Mouse (Mus musculus) adrenal gland, adult (tissue): ENCODE results near the gene Ppp1r3d.
A peak's percentile ranks its signal among the peaks of the same experiment; 100 is the strongest.

Experiments
- DNase-seq, 2 experiments: peaks; one replicate each; pipeline ENCODE4 v3.0.0; 2022 to 2023; ENCODE audit warnings: low spot score in 1 of 2; ENCODE audit not compliant: inconsistent age in 2 of 2

The Ppp1r3d gene

GRCm38 (mm10) chr2:178415150-178415448 is 827 bp upstream of the Ppp1r3d start:
- no peak for DNase-seq

GRCm38 (mm10) chr2:178413481-178414260 is 601 bp downstream of the Ppp1r3d start:
- DNase-seq, result peak; percentile 23 to 55

- DNase-seq, result no peak
Observed at GRCm38 (mm10) chr2:178413081-178413480, 1.2 kb downstream of the Ppp1r3d start.

GRCm38 (mm10) chr2:178412598-178412997 is 1.7 kb downstream of the Ppp1r3d start:
- peak in 1 of 2 experiments; percentile 45 for DNase-seq

- DNase-seq, result peak in 1 of 2 experiments; percentile 39
Observed at GRCm38 (mm10) chr2:178410286-178410685, 4.0 kb downstream of the Ppp1r3d start.

- DNase-seq, result no peak
Observed at GRCm38 (mm10) chr2:178409024-178409423, 5.2 kb downstream of the Ppp1r3d start.

- DNase-seq, result no peak
Observed at GRCm38 (mm10) chr2:178407053-178407815, 7.0 kb downstream of the Ppp1r3d start, which contains the start of gene Sycp2. Sycp2 (minus strand) TSS chr2:178407685.
